In genomic region chr2:153549486-153549885, GRCm38 (mm10) we compare ENCODE assay signal across 13 mouse cellular contexts. TPM values are rescaled to one million over a fixed set of nuclear protein-coding genes. Genes with fewer than 3 reads are reported as not detected.
DNase-seq lines count a peak whose midpoint lies in the region; ATAC-seq and TF ChIP-seq lines count a peak whose summit lies in the region.
"Had no signal": no experiment of that assay in that cellular context is flagged by ENCODE, and none has a peak within 500 bp of the region (broad histone marks: within the 10 kb centered on the region; RNA-seq: fewer than 3 reads in every experiment).

No protein-coding gene starts in this region.

- H3K36me3 ChIP-seq in heart, embryonic 14.5 days (ENCODE audit: control insufficient read depth, insufficient read depth, low read length) = no peaks in the 10 kb centered on the region
- H3K36me3 ChIP-seq in heart, adult 2 months (ENCODE audit: control insufficient read depth, insufficient read depth, low read length) = no peaks in the 10 kb centered on the region
- H3K36me3 ChIP-seq in liver, embryonic 12.5 days = no peaks in the 10 kb centered on the region
- H3K36me3 ChIP-seq: limb, embryonic 13.5 days had no signal

- H3K79me2 ChIP-seq in heart, adult 2 months (replicated peaks; ENCODE audit: control insufficient read depth, insufficient read depth, low read length) = no peaks in the 10 kb centered on the region

- TF ChIP-seq EP300 in heart, adult 2 months (IDR thresholded peaks at IDR 0.05; ENCODE audit: insufficient read depth, low read depth, low read length) = no peak

- peak; percentile 42; the same call in 1 of the 2 replicates for ATAC-seq in heart, embryonic 14.5 days (ENCODE audit: insufficient number of reproducible peaks, insufficient read depth, low FRiP score, low read depth)
- ATAC-seq in liver, embryonic 12.5 days = peak; percentile 61
- ATAC-seq: forebrain, embryonic 14.5 days had no signal

- H3K4me2 ChIP-seq in heart, embryonic 14.5 days (ENCODE audit: low read length) = no peak overlapping the region
- 0 out of 2 replicates have a peak overlapping the region, but pooled peaks have one; percentile 3 for H3K4me2 ChIP-seq in liver, embryonic 12.5 days
- H3K4me2 ChIP-seq: limb, embryonic 13.5 days had no signal

- H3K4me3 ChIP-seq in heart, embryonic 14.5 days (ENCODE audit: control insufficient read depth in 1 of 2, insufficient read depth in 1 of 2, low read depth in 1 of 2, low read length in 2 of 2) = no peak overlapping the region
- no peak overlapping the region for H3K4me3 ChIP-seq in heart, adult 2 months
- no peak overlapping the region for H3K4me3 ChIP-seq in liver, embryonic 12.5 days
- H3K4me3 ChIP-seq: limb, embryonic 13.5 days had no signal

- 42% methylated on average over 8 of the region's 8 CpGs for WGBS in heart, embryonic 14.5 days
- 42% methylated on average over 8 of the region's 8 CpGs for WGBS in heart, adult 2 months
- WGBS in liver, embryonic 12.5 days (ENCODE audit: insufficient replicate concordance) = 41% methylated on average over 8 of the region's 8 CpGs

- intact Hi-C loops in heart, adult 2 months (cut with DNase I) = no loop called here

- peak overlapping the region; percentile 67 to 70 for H3K27ac ChIP-seq in heart, embryonic 14.5 days (replicated peaks in 1 of 2; ENCODE audit: control insufficient read depth in 1 of 2, insufficient read depth in 1 of 2, low read depth in 2 of 2, low read length in 2 of 2)
- H3K27ac ChIP-seq in heart, adult 2 months = no peak overlapping the region
- 0 out of 2 replicates have a peak overlapping the region, but pooled peaks have one; percentile 3 for H3K27ac ChIP-seq in liver, embryonic 12.5 days
- H3K27ac ChIP-seq: limb, embryonic 13.5 days had no signal

- no peak for TF ChIP-seq POLR2A in heart, adult 2 months (IDR thresholded peaks at IDR 0.05; ENCODE audit: insufficient read depth, low read depth, low read length)

- H3K4me1 ChIP-seq in heart, embryonic 14.5 days (ENCODE audit: control insufficient read depth in 2 of 2, insufficient read depth in 2 of 2, low read length in 2 of 2) = peaks cover 21 to 27% of the 10 kb centered on the region in 2 experiments
- H3K4me1 ChIP-seq in heart, adult 2 months (ENCODE audit: control insufficient read depth, insufficient read depth, low read length) = no peaks in the 10 kb centered on the region
- peaks cover 57% of the 10 kb centered on the region for H3K4me1 ChIP-seq in liver, embryonic 12.5 days

- TF ChIP-seq CTCF in heart, adult 2 months (IDR thresholded peaks at IDR 0.05) = no peak

- H3K9me3 ChIP-seq in heart, embryonic 14.5 days (ENCODE audit: control insufficient read depth, low read length) = no peaks in the 10 kb centered on the region
- H3K9me3 ChIP-seq in liver, embryonic 12.5 days (replicated peaks) = no peaks in the 10 kb centered on the region
- H3K9me3 ChIP-seq: limb, embryonic 13.5 days had no signal

- peak overlapping the region; percentile 46 for H3K9ac ChIP-seq in heart, embryonic 14.5 days (ENCODE audit: low read length)
- no peak overlapping the region for H3K9ac ChIP-seq in heart, adult 2 months (ENCODE audit: low read depth, low read length)
- no peak overlapping the region for H3K9ac ChIP-seq in liver, embryonic 12.5 days
- H3K9ac ChIP-seq: limb, embryonic 13.5 days had no signal

- no peak for DNase-seq in heart, adult 2 months
- DNase-seq in ES-CJ7 (ENCODE audit: low read depth, low spot score) = peak; percentile 70
- peak; percentile 45 for DNase-seq in adrenal gland, postnatal 25 days
- no peak for DNase-seq in urinary bladder, postnatal 14 days (ENCODE audit: low spot score)
- DNase-seq in layer of hippocampus, postnatal 14 days (ENCODE audit: low spot score in 2 of 2) = no peak
- DNase-seq in layer of hippocampus, adult 8-10 months (ENCODE audit: low spot score in 2 of 2) = no peak
- DNase-seq: kidney, postnatal 36 days; midbrain, embryonic 14.5 days had no signal

- H3K27me3 ChIP-seq in heart, embryonic 14.5 days (ENCODE audit: control insufficient read depth, insufficient read depth, low read length) = no peaks in the 10 kb centered on the region
- no peaks in the 10 kb centered on the region for H3K27me3 ChIP-seq in heart, adult 2 months (ENCODE audit: control insufficient read depth, insufficient read depth, low read length)
- no peaks in the 10 kb centered on the region for H3K27me3 ChIP-seq in liver, embryonic 12.5 days (replicated peaks)
- H3K27me3 ChIP-seq: limb, embryonic 13.5 days had no signal

RNA-seq across cellular contexts. Expression of gene Nol4l, which starts 19.7 kb away (rescaled TPM):
- polyA plus RNA-seq in heart, embryonic 14.5 days (2014; fragmentation: Nextera tagmentation; extraction: Ambion mirVana) = 10.0 and 12.6 TPM in 2 replicates
- 1 to 10 TPM; 3.5 to 4.4 TPM for total RNA-seq in heart, adult 2 months (2021)
- polyA plus RNA-seq in heart, adult 2 months (2012; rRNA removed) = 3.9 and 4.0 TPM in 2 replicates
- total RNA-seq in adrenal gland, postnatal 25 days (2021) = 12.7 and 16.1 TPM in 2 replicates
- polyA plus RNA-seq in liver, embryonic 12.5 days (2016; fragmentation: Nextera tagmentation; extraction: Ambion mirVana) = 9.3 and 9.8 TPM in 2 replicates
- total RNA-seq in layer of hippocampus, postnatal 14 days (2021) = 10 to 100 TPM; 55.6 to 60.1 TPM
- 10 to 100 TPM; 44.4 to 47.8 (median 45.1) TPM for total RNA-seq in layer of hippocampus, adult 8-10 months (2022)

RNA-seq across cellular contexts. Expression of gene 4930404H24Rik, which starts 56.9 kb away (rescaled TPM):
- not detected in 2 replicates for polyA plus RNA-seq in heart, embryonic 14.5 days (2014; fragmentation: Nextera tagmentation; extraction: Ambion mirVana)
- not detected for total RNA-seq in heart, adult 2 months (2021)
- polyA plus RNA-seq in heart, adult 2 months (2012; rRNA removed) = not detected in 2 replicates
- total RNA-seq in adrenal gland, postnatal 25 days (2021) = not detected in 2 replicates
- not detected in 2 replicates for polyA plus RNA-seq in liver, embryonic 12.5 days (2016; fragmentation: Nextera tagmentation; extraction: Ambion mirVana)
- not detected for total RNA-seq in layer of hippocampus, postnatal 14 days (2021)
- total RNA-seq in layer of hippocampus, adult 8-10 months (2022) = 1 to 10 TPM in 1 of 4 experiments, not detected in 3; 1.8 TPM
- total RNA-seq: heart, adult 18-20 months had no signal
- polyA plus RNA-seq: forebrain, embryonic 14.5 days; limb, embryonic 13.5 days; midbrain, embryonic 14.5 days had no signal

Comparison
In these comparisons a context has a peak if more than half of its experiments do, and no peak if none do; other contexts are left out.
1. DNase-seq: peak in ES-CJ7 (single experiment) and adrenal gland, postnatal 25 days (single experiment); none in heart, adult 2 months (0 of 2), urinary bladder, postnatal 14 days (single experiment), layer of hippocampus, postnatal 14 days (0 of 2) and layer of hippocampus, adult 8-10 months (0 of 2).